Mouse (Mus musculus): ENCODE data around the gene Enpp1. TPM values are rescaled to one million over a fixed set of nuclear protein-coding genes. Genes with fewer than 3 reads are reported as not detected.
A peak's percentile ranks its signal among the peaks of the same experiment; 100 is the strongest.

Gene Enpp1
- polyA plus RNA-seq, 2 experiments, result 7.2 to 9.2 TPM

GRCm38 (mm10) chr10:24589238-24589637, 122.7 kb downstream of the Enpp1 start:
- 79% methylated on average over 9 of the region's 9 CpGs for WGBS
- no peak for TF ChIP-seq POLR2A (IDR thresholded peaks at IDR 0.05; ENCODE audit: borderline replicate concordance, extremely low read depth, insufficient read depth, insufficient read length)
- no peak for ATAC-seq (ENCODE audit: low FRiP score, low read depth)

GRCm38 (mm10) chr10:24588824-24589223, 123.1 kb downstream of the Enpp1 start:
- no peaks in the 10 kb centered on the region for H3K27me3 ChIP-seq (ENCODE audit: control insufficient read depth, insufficient read depth, low read length)
- no peaks in the 10 kb centered on the region for H3K36me3 ChIP-seq (ENCODE audit: control insufficient read depth, insufficient read depth, low read length)
- 0 out of 2 replicates have a peak overlapping the region, but pooled peaks have one; percentile 16 for H3K27ac ChIP-seq (replicated peaks; ENCODE audit: low read depth, low read length)
- H3K9ac ChIP-seq (ENCODE audit: low read depth, low read length, severe bottlenecking), result no peak overlapping the region
- H3K4me1 ChIP-seq (ENCODE audit: control insufficient read depth, insufficient read depth, low read length), result peaks cover 22% of the 10 kb centered on the region
- no peaks in the 10 kb centered on the region for H3K9me3 ChIP-seq (ENCODE audit: control insufficient read depth, low read length)
- H3K4me2 ChIP-seq (replicated peaks; ENCODE audit: low read depth, low read length, severe bottlenecking), result no peak overlapping the region
- H3K4me3 ChIP-seq (replicated peaks; ENCODE audit: low read length), result no peak overlapping the region
- no peak for TF ChIP-seq POLR2A (IDR thresholded peaks at IDR 0.05; ENCODE audit: borderline replicate concordance, extremely low read depth, insufficient read depth, insufficient read length)
- WGBS, result 56% methylated on average over 4 of the region's 4 CpGs
- no peak for DNase-seq (ENCODE audit: low spot score)
- ATAC-seq (ENCODE audit: low FRiP score, low read depth), result peak; percentile 39; the same call in 1 of the 2 replicates

More at GRCm38 (mm10) chr10:24589238-24589637, 122.7 kb downstream of the Enpp1 start:
- peaks cover 26% of the 10 kb centered on the region for H3K4me1 ChIP-seq (ENCODE audit: control insufficient read depth, insufficient read depth, low read length)
- H3K4me3 ChIP-seq (replicated peaks; ENCODE audit: low read length), result no peak overlapping the region
- H3K36me3 ChIP-seq (ENCODE audit: control insufficient read depth, insufficient read depth, low read length), result no peaks in the 10 kb centered on the region
- no peaks in the 10 kb centered on the region for H3K27me3 ChIP-seq (ENCODE audit: control insufficient read depth, insufficient read depth, low read length)
- H3K27ac ChIP-seq (replicated peaks; ENCODE audit: low read depth, low read length), result 0 out of 2 replicates have a peak overlapping the region, but pooled peaks have one; percentile 16
- H3K4me2 ChIP-seq (replicated peaks; ENCODE audit: low read depth, low read length, severe bottlenecking), result no peak overlapping the region
- H3K9ac ChIP-seq (ENCODE audit: low read depth, low read length, severe bottlenecking), result no peak overlapping the region
- DNase-seq (ENCODE audit: low spot score), result no peak
- no peaks in the 10 kb centered on the region for H3K9me3 ChIP-seq (ENCODE audit: control insufficient read depth, low read length)

Other genes starting within 250 kb of the Enpp1 start
- 103 and 134 TPM in 2 replicates for gene Ccn2, start 116.7 kb downstream of the Enpp1 start, polyA plus RNA-seq (2012; rRNA removed)
- gene Ccn2, start 116.7 kb downstream of the Enpp1 start, polyA plus RNA-seq (2014; fragmentation: Nextera tagmentation; extraction: Ambion mirVana), result 13.5 and 15.8 TPM in 2 replicates
- gene Enpp3, start 130.7 kb upstream of the Enpp1 start, polyA plus RNA-seq (2012; rRNA removed), result 4.5 and 6.0 TPM in 2 replicates
- gene Enpp3, start 130.7 kb upstream of the Enpp1 start, polyA plus RNA-seq (2014; fragmentation: Nextera tagmentation; extraction: Ambion mirVana), result 6.9 and 8.0 TPM in 2 replicates
- 40.7 and 47.7 TPM in 2 replicates for gene Med23, start 157.8 kb upstream of the Enpp1 start, polyA plus RNA-seq (2012; rRNA removed)
- 23.6 and 25.7 TPM in 2 replicates for gene Med23, start 157.8 kb upstream of the Enpp1 start, polyA plus RNA-seq (2014; fragmentation: Nextera tagmentation; extraction: Ambion mirVana)
- 1.2 and 2.4 TPM in 2 replicates for gene Arg1, start 215.3 kb upstream of the Enpp1 start, polyA plus RNA-seq (2012; rRNA removed)
- 5.8 and 7.8 TPM in 2 replicates for gene Arg1, start 215.3 kb upstream of the Enpp1 start, polyA plus RNA-seq (2014; fragmentation: Nextera tagmentation; extraction: Ambion mirVana)

Measured in limb, embryonic 14.5 days (tissue).